Mouse (Mus musculus) frontal cortex, postnatal 36 days (tissue): Measurements from ENCODE around the gene Minpp1.

Source experiments
- DNase-seq, 2 experiments: peaks; one replicate each; pipeline ENCODE4 v3.0.0; 2022; ENCODE audit warnings: low spot score in 2 of 2

Minpp1 gene

DNA sequence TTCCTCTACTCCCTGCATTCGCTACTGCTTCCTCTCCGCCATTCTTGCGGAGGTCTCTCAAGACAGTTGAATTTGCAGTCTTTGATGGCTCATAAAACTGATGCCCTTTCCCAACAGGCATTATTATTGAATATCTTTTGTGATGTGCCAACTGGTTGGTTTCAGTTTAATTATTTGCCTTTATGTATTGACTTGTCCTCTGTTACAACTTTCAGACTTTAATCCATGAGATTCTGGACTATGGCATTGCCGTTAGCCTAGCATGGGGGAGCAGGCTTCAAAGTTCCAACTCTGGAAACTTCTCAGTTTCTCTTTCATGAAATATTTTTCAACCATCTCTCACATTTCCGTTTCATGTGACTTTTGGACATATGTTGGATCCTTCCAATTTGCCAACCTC lies 41.6 kb downstream of the Minpp1 start:
- DNase-seq: no peak

DNA sequence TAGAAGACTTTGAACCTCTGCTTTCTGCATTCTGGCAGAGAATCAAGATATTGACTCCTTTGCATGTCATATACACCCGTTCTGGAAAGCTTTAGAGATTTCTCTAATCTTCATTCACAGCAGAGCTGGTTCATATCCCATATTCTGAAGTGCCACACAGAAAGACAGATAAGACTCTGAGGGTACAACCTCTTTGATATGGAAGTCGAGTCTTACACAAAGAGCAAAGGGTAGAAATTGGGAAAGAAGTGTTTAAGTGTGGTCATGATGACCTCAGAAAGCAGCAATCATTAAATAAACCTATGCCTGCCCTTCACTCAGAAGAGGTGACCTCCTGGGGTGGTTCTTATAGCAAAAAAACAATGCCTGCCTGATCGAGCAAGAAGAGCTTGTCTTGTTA lies 43.2 kb downstream of the Minpp1 start:
- no peak for DNase-seq

DNA sequence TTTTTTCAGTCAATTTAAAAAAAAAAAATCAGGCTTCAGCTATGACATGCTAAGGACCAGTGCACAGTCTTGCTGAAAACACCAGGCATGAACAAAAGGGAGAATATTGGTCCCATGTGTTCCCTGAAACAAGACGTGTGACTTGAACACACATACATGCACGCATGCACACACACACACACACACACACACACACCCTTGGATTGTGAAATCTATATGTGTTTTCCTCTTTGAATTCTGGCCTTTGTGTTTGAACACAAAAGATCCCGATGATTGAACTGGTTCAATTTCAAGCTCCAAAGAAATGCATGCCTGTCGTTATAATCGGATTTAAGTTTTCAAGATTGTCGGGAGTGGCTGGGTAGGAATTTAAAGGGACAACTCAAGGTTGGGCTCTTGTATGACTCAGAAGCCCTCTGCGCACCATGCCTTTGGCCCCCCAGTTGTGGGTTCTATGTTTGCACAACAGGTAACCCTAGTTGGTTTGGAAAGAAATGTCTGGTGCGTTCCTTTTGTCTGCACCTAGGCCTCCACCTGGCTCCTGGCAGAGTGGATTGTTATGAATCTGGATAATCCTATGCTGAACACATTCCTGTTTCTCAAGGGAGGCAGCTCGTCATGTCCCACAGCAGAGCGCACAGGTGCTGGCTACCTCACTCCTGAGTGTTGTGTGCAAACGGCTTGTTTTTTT lies 43.8 kb downstream of the Minpp1 start:
- no peak for DNase-seq

DNA sequence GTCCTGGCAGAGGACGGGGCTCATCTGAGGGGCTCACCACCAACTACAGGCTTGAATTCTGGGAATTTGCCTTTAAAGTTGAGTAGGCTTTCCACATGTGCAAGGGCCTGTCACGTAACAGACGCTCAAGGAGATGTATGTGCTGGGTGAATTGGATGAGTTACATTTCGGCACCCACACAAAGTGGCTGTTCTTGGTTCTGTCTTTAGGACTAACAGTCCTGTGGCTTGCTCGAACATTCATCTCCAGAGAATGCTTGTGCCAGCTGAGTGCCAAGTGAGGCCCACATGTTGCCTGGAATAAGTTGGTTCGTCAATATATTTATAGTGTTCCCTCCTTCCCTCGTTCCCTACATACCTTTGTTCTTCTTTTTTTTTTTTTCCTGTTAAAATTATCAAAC lies 44.7 kb downstream of the Minpp1 start:
- DNase-seq: peak; percentile 25 to 58

DNA sequence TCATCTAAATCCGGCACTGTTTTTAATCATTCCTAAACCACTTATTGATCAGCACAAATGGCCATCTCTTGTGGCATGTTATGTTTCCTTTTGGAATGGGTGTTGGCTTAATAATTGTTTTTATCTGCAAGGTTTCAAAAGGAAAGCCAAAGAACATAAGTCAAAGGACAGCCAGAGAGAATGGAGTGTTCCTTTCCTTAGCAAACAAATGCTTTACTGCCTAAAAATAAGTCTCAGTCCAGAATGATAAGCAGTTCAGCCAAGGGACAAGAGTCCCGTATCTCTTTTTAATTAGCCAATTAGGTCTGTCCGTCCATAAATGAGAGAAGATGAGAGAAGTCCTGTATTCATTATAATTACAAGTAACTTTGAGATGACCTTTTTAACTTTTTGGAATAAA lies 46.8 kb downstream of the Minpp1 start:
- DNase-seq: no peak

DNA sequence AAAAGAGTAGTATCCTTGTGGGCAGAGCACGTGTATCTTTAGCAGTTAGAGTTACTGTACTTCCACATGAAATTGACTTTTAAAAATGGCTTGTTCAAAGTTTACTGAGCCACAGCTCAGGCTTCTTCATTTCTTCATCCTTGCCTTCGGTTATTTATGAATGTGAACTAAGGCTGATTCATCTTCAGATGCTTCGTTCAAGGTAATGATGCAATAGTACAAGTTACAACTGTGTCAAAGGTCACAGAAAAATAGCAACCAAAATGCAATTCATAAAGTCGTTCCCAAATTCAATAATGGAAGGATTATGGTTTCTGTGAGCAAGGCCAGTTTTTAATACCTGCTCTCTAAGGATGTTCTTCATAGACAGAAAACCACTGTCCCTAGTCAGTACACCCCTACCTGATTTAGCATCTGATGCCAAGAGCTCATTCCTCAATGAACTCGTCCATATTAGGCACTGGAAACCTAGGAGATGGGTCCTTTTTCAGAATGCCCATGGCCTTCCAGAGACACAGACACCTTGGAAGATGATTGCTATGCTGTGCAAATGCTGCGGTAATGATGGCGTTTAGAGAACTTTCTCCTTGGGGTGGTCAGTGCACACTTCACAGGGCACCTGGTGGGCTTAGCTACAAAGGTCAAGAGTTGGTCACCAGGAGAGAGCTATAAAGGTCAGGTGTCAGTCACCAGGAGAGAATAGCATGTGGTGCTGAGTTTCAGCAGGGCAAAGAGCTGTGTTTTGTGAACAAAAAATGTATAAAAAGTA lies 47.4 kb downstream of the Minpp1 start:
- DNase-seq: no peak

DNA sequence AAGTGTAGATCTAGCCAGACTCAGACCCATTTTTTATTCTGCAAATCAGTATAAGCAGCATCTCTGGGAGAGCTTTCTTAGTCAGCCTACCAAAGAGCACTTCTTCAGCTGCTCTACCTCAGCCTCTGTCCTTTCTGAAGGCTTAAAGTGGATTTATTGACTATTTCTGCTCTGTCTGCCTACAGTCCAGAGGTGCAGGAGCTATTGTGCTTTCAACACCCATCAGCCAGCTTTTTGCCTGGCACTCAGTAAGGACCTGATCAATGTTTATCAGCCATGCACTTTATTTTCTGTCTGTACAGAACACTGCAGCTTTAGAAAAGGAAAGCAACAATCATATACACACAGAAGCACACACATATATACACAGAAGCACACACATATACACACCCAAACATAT lies 49.3 kb downstream of the Minpp1 start:
- no peak for DNase-seq

DNA sequence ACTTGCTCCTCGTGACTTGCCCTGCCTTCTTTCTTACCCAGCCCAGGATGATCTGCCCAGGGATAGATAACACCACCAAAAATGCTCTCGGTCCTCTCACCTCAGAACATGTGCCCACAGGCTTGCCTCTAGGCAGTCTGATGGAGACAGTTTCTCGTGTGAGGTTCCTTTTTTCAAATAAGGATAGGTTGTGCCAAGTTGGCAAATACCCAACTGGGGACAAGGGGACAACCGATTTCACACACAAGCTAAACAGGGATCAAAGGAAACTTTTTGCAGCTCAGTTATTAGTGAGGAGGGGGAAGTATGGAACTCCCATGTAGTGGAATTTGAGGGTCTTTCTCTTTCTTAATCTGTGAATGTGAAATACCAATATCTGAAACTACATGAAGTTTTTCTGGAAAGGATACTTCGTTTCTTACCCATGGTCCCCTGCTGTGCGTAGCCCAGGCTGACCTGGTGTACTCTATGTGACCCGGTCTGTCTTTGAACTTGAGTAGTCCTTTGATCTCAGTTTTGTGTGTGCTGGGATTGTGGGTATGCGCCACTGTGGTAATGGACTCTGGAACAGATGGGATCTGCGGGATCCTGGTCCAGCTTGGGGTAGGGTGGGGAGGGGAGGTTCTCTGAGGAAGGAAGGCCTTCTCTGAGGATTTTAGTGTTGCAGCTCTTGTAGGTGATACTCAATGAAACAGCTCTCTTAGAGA lies 57.4 kb downstream of the Minpp1 start:
- DNase-seq: no peak

DNA sequence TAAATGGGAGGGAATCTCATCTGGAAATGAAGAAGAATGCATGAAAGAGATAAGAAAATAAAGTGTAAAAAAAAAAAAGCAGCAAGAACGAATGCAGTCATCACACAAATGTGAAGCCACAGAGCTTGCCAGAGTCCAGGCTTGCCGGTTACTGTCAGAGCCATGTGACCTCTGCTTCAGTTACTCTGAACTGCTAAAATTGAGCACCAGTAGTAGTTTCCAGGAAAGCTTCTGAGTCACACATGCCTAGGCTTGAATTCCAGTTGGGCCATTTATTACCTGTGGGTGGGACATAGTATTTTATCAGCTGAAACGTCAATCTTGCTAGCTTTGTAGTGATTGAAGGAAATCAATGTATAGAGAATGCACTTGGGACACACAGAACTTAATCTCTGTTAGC lies 61.8 kb downstream of the Minpp1 start:
- no peak for DNase-seq

DNA sequence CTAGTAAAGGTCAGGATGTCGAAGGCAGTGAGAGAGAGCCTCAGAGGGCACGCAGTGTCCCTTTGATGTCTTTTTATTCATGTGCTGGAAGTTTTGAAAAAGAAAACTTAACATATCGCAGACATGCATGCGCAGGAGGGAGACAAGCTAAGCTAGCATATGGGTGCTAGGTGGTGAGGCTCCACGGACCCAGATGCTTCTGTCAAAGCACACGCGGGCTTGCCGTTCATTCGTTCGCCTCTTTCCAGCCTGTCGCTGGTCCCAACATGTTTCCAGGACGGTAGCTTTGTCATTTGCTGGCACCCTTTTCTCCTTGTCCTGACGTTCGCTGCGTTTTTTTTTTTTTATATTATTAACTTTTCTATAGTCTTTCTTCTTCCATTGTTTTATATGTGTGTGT lies 62.6 kb downstream of the Minpp1 start:
- DNase-seq: no peak

DNA sequence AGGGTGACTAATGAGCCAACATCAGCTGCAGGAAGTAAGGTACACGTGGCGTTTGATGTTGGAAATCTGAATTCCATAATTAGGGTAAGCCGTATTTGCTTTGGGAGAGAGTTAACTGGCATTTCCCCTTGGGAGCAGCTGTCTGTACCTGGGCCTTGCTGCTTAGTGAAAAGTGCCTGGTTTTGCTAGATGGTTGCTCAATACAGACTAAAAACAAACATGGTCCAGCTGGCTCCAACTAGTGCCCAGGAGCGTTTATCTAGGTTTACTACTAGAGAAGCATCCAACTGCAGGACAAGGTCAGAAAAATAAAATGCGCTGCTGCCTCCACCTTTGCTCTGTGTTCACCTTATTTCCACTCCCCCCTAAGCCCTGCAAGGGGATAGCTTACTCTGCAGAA lies 64.9 kb downstream of the Minpp1 start:
- DNase-seq: no peak

DNA sequence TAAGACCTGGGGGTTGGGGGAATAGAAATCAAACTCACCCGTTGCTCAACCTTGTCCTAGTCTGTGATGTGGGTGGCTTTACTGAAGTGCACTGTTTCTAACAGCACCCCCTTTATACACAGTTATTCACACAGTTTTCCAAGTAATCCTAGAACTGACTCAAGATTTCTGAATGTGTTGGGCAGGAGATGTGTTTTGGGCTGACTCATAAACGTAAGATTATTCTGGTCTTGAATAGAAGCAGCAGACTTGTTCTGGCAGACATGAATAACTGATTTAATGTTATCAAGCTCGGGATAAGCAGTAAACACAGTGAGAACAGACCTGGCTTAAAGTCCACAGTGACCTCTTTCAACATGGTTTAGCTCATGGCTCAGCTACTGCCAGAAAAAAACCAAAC lies 65.9 kb downstream of the Minpp1 start:
- no peak for DNase-seq

DNA sequence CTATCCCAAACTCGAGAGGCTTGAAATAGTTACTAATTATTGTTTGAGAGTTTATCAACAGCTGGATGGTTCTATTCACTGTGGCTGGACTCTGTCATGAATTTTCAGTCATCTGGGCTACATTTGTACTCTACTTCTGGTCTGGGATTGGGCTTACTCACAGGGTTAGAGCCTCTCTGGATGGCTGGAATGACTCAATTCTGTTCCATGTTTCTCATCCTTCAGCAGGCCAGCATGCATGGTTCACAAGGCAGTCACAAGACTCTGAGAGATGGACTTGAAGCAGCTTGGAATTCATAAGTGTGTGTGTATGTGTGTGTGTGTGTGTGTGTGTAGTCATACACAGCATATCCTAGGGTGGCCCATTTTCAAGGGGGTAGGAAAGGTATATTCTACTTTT lies 66.5 kb downstream of the Minpp1 start:
- DNase-seq: no peak

DNA sequence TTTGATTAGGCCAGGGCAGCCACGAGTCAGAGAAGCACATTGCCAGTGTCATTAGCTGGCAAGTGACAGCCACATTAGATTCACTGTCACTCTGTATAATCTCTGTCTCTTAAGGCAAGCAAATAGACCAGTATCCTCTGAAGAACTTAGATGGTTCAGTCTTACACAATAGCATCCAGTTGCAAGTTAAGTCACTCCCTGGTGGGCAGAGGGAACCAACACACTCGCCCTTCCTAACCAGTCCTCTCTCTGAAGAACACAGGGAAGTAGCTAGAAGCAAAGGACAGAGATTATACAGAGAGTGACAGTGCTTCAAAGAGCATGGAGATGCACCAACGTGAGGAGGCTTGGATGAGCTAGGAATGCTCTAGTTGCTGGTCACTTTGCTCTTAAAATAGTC lies 67.7 kb downstream of the Minpp1 start:
- no peak for DNase-seq

DNA sequence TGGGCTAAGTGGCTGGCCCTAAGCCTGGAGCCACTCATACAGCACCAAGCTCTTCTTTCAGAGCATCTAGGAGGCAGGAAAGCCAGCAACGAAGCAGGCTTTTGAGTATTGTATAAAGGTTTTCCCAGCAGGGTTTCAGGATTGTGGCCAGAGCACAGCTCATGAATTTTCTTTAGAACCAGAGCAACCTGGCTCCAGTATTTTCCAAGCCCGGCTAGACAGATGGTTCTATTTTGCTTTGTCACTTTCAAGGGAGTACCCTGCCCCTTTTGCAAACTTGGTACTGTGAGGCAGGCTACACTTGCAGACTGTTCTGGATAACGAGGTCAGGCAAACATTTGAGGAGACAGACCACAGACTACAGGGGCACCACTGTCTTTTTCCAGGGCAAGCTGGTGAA lies 69.7 kb downstream of the Minpp1 start:
- DNase-seq: no peak
